Mouse (Mus musculus) liver, adult 2 months (tissue): ENCODE measurements around the gene Uqcr10.

Experiments used
- CTCF ChIP-seq: fragments of 200-500 bp; IDR thresholded peaks from 2 replicates; pipeline ENCODE4 v1.5.1; 2011; ENCODE audit warnings: low read depth, low read length, control low read depth
- POLR2A ChIP-seq: fragments of 200-500 bp; IDR thresholded peaks from 2 replicates; pipeline ENCODE4 v1.6.1; 2011; ENCODE audit warnings: low read length, control low read depth; ENCODE audit not compliant: insufficient read depth; ENCODE audit errors: extremely low read depth

GRCm38 (mm10) chr11:4679441-4679832 lies 24.7 kb downstream of the Uqcr10 start:
- TF ChIP-seq POLR2A (no peak), CTCF (no peak)
